Mouse (Mus musculus): ENCODE results near the gene Gm49396. TPM values are rescaled to one million over a fixed set of nuclear protein-coding genes. Genes with fewer than 3 reads are reported as not detected.
A peak's percentile ranks its signal among the peaks of the same experiment; 100 is the strongest.

Gene Gm49396
- total and polyA plus RNA-seq, 3 experiments: 2.6 to 4.7 (median 3.9) TPM

- Histone ChIP-seq H3K4me1 (ENCODE audit: insufficient read depth, low read depth, low read length) (peaks cover 29% of the 10 kb centered on the region), H3K9me3 (replicated peaks) (no peaks in the 10 kb centered on the region), H3K27me3 (ENCODE audit: insufficient read depth, low read length) (peaks cover 49% of the 10 kb centered on the region), H3K36me3 (replicated peaks) (peaks cover 6% of the 10 kb centered on the region), H3K4me3 (ENCODE audit: low read depth, low read length) (no peak overlapping the region)
- no peak for TF ChIP-seq GATA1 (IDR thresholded peaks at IDR 0.05; ENCODE audit: borderline replicate concordance, low read length)
- no peak for TF ChIP-seq TAL1 (conservative IDR thresholded peaks at IDR 0.05; ENCODE audit: low read depth, low read length)
- no peak for TF ChIP-seq CTCF (IDR thresholded peaks at IDR 0.05; ENCODE audit: low read depth, low read length)
- no peak for TF ChIP-seq POLR2AphosphoS5 (IDR thresholded peaks at IDR 0.05; ENCODE audit: insufficient replicate concordance, low read depth, low read length)
- no peak for TF ChIP-seq GATA2 (IDR thresholded peaks at IDR 0.05; ENCODE audit: borderline replicate concordance, low read depth, low read length)
- ATAC-seq (ENCODE audit: extremely low read depth, insufficient number of reproducible peaks, low FRiP score, poor library complexity, severe bottlenecking) (no peak), DNase-seq (ENCODE audit: low spot score) (no peak)
These were observed 30.7 kb downstream of the Gm49396 start for GRCm38 (mm10) chr7:30593579-30594509.

GRCm38 (mm10) chr7:30594510-30595024, 31.4 kb downstream of the Gm49396 start:
- Histone ChIP-seq H3K36me3 (replicated peaks) (peaks cover 6% of the 10 kb centered on the region), H3K4me3 (ENCODE audit: low read depth, low read length) (no peak overlapping the region), H3K27me3 (ENCODE audit: insufficient read depth, low read length) (peaks cover 50% of the 10 kb centered on the region), H3K4me1 (ENCODE audit: insufficient read depth, low read depth, low read length) (peaks cover 25% of the 10 kb centered on the region), H3K9me3 (replicated peaks) (no peaks in the 10 kb centered on the region)
- TF ChIP-seq POLR2AphosphoS5 (IDR thresholded peaks at IDR 0.05; ENCODE audit: insufficient replicate concordance, low read depth, low read length): no peak
- no peak for TF ChIP-seq GATA1 (IDR thresholded peaks at IDR 0.05; ENCODE audit: borderline replicate concordance, low read length)
- TF ChIP-seq TAL1 (conservative IDR thresholded peaks at IDR 0.05; ENCODE audit: low read depth, low read length): no peak
- TF ChIP-seq GATA2 (IDR thresholded peaks at IDR 0.05; ENCODE audit: borderline replicate concordance, low read depth, low read length): no peak
- no peak for TF ChIP-seq CTCF (IDR thresholded peaks at IDR 0.05; ENCODE audit: low read depth, low read length)
- ATAC-seq (ENCODE audit: extremely low read depth, insufficient number of reproducible peaks, low FRiP score, poor library complexity, severe bottlenecking) (no peak), DNase-seq (ENCODE audit: low spot score) (no peak)

GRCm38 (mm10) chr7:30596093-30596492, 32.9 kb downstream of the Gm49396 start:
- DNase-seq (ENCODE audit: low spot score) (no peak), ATAC-seq (ENCODE audit: extremely low read depth, insufficient number of reproducible peaks, low FRiP score, poor library complexity, severe bottlenecking) (no peak)
- peaks cover 29% of the 10 kb centered on the region for H3K4me1 ChIP-seq (ENCODE audit: insufficient read depth, low read depth, low read length)

GRCm38 (mm10) chr7:30596811-30597210, 33.7 kb downstream of the Gm49396 start:
- no peaks in the 10 kb centered on the region for H3K9me3 ChIP-seq (replicated peaks)
- no peak overlapping the region for H3K4me3 ChIP-seq (ENCODE audit: low read depth, low read length)
- ATAC-seq (ENCODE audit: extremely low read depth, insufficient number of reproducible peaks, low FRiP score, poor library complexity, severe bottlenecking) (no peak), DNase-seq (ENCODE audit: low spot score) (no peak)
- no peaks in the 10 kb centered on the region for H3K36me3 ChIP-seq (replicated peaks)
- peaks cover 52% of the 10 kb centered on the region for H3K27me3 ChIP-seq (ENCODE audit: insufficient read depth, low read length)
- TF ChIP-seq CTCF (IDR thresholded peaks at IDR 0.05; ENCODE audit: low read depth, low read length): no peak
- TF ChIP-seq TAL1 (conservative IDR thresholded peaks at IDR 0.05; ENCODE audit: low read depth, low read length): no peak
- TF ChIP-seq POLR2AphosphoS5 (IDR thresholded peaks at IDR 0.05; ENCODE audit: insufficient replicate concordance, low read depth, low read length): no peak
- TF ChIP-seq GATA2 (IDR thresholded peaks at IDR 0.05; ENCODE audit: borderline replicate concordance, low read depth, low read length): no peak
- no peak for TF ChIP-seq GATA1 (IDR thresholded peaks at IDR 0.05; ENCODE audit: borderline replicate concordance, low read length)
- H3K4me1 ChIP-seq (ENCODE audit: insufficient read depth, low read depth, low read length): peaks cover 29% of the 10 kb centered on the region

More at GRCm38 (mm10) chr7:30596093-30596492, 32.9 kb downstream of the Gm49396 start:
- H3K36me3 ChIP-seq (replicated peaks): peaks cover under 1% of the 10 kb centered on the region
- H3K9me3 ChIP-seq (replicated peaks): no peaks in the 10 kb centered on the region
- TF ChIP-seq CTCF (IDR thresholded peaks at IDR 0.05; ENCODE audit: low read depth, low read length): no peak
- TF ChIP-seq POLR2AphosphoS5 (IDR thresholded peaks at IDR 0.05; ENCODE audit: insufficient replicate concordance, low read depth, low read length): no peak
- no peak for TF ChIP-seq GATA2 (IDR thresholded peaks at IDR 0.05; ENCODE audit: borderline replicate concordance, low read depth, low read length)
- no peak for TF ChIP-seq GATA1 (IDR thresholded peaks at IDR 0.05; ENCODE audit: borderline replicate concordance, low read length)
- no peak for TF ChIP-seq TAL1 (conservative IDR thresholded peaks at IDR 0.05; ENCODE audit: low read depth, low read length)
- peaks cover 52% of the 10 kb centered on the region for H3K27me3 ChIP-seq (ENCODE audit: insufficient read depth, low read length)
- no peak overlapping the region for H3K4me3 ChIP-seq (ENCODE audit: low read depth, low read length)

GRCm38 (mm10) chr7:30598786-30599185, 35.6 kb downstream of the Gm49396 start, which contains the start of gene Zbtb32:
Gene Zbtb32 (minus strand): TSS chr7:30598909.
- peaks cover 8% of the 10 kb centered on the region for H3K36me3 ChIP-seq (replicated peaks)
- DNase-seq (ENCODE audit: low spot score) (no peak), ATAC-seq (ENCODE audit: extremely low read depth, insufficient number of reproducible peaks, low FRiP score, poor library complexity, severe bottlenecking) (no peak)
- H3K4me3 ChIP-seq (ENCODE audit: low read depth, low read length): peak within 1 kb of the TSS; percentile 25; the same call in 1 of the 2 replicates
- TF ChIP-seq GATA1 (IDR thresholded peaks at IDR 0.05; ENCODE audit: borderline replicate concordance, low read length): no peak
- no peak for TF ChIP-seq GATA2 (IDR thresholded peaks at IDR 0.05; ENCODE audit: borderline replicate concordance, low read depth, low read length)
- no peak for TF ChIP-seq TAL1 (conservative IDR thresholded peaks at IDR 0.05; ENCODE audit: low read depth, low read length)
- no peak for TF ChIP-seq CTCF (IDR thresholded peaks at IDR 0.05; ENCODE audit: low read depth, low read length)
- no peak for TF ChIP-seq POLR2AphosphoS5 (IDR thresholded peaks at IDR 0.05; ENCODE audit: insufficient replicate concordance, low read depth, low read length)
- H3K4me1 ChIP-seq (ENCODE audit: insufficient read depth, low read depth, low read length): peaks cover 20% of the 10 kb centered on the region
- H3K9me3 ChIP-seq (replicated peaks): no peaks in the 10 kb centered on the region
- peaks cover 48% of the 10 kb centered on the region for H3K27me3 ChIP-seq (ENCODE audit: insufficient read depth, low read length)

GRCm38 (mm10) chr7:30599933-30600353, 36.8 kb downstream of the Gm49396 start:
- Histone ChIP-seq H3K9me3 (replicated peaks) (no peaks in the 10 kb centered on the region), H3K36me3 (replicated peaks) (peaks cover 10% of the 10 kb centered on the region), H3K4me1 (ENCODE audit: insufficient read depth, low read depth, low read length) (peaks cover 14% of the 10 kb centered on the region), H3K4me3 (ENCODE audit: low read depth, low read length) (peak overlapping the region; percentile 25; the same call in 1 of the 2 replicates), H3K27me3 (ENCODE audit: insufficient read depth, low read length) (peaks cover 39% of the 10 kb centered on the region)
- ATAC-seq (ENCODE audit: extremely low read depth, insufficient number of reproducible peaks, low FRiP score, poor library complexity, severe bottlenecking) (peak; percentile 96), DNase-seq (ENCODE audit: low spot score) (peak; percentile 93)
- TF ChIP-seq TAL1 (conservative IDR thresholded peaks at IDR 0.05; ENCODE audit: low read depth, low read length) (no peak), CTCF (IDR thresholded peaks at IDR 0.05; ENCODE audit: low read depth, low read length) (no peak), POLR2AphosphoS5 (IDR thresholded peaks at IDR 0.05; ENCODE audit: insufficient replicate concordance, low read depth, low read length) (no peak)
